ENCODE assay signal across 9 mouse cellular contexts in the genomic region with DNA sequence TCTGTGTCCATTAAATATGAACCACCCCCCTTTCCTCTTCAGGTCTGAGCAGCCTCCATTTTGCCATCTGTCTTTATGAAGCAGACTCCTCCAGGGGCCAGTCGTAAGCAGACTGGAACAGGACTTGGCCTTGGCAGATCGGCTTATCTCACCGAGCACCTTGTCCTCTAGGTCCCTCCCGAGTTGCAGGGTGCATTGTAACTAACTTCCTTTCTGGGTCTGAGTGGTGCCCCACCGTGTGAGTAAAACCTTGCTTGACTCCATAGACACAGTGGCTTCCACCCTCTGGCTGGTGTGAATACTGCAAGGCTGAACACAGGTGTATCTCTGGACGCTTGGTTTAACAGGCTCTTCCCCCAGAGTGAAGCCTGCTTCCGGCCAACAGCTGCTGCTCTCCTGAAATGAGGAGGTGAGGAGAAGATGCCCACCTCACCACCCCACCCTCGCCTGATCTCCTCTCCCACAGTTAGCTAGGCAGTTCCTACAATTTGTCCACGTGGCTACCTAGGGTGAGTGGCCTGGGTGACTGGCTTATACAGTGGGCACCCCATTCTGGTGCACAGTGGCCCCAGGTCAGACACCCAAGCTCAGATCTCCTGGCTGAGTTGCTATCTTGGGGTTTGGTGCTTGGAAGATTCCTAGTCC.
A peak's percentile ranks its signal among the peaks of the same experiment; 100 is the strongest.
DNase-seq lines count a peak whose midpoint lies in the region; ATAC-seq and TF ChIP-seq lines count a peak whose summit lies in the region.
"Had no signal": no experiment of that assay in that cellular context is flagged by ENCODE, and none has a peak within 500 bp of the region (broad histone marks: within the 10 kb centered on the region; RNA-seq: fewer than 3 reads in every experiment).

No protein-coding gene starts in this region.

- H3K36me3 ChIP-seq in forebrain, embryonic 13.5 days (ENCODE audit: poor library complexity, severe bottlenecking) = no peaks in the 10 kb centered on the region
- no peaks in the 10 kb centered on the region for H3K36me3 ChIP-seq in forebrain, postnatal 0 days (ENCODE audit: insufficient read depth)
- H3K36me3 ChIP-seq in midbrain, embryonic 12.5 days = no peaks in the 10 kb centered on the region
- H3K36me3 ChIP-seq in midbrain, embryonic 13.5 days = no peaks in the 10 kb centered on the region
- no peaks in the 10 kb centered on the region for H3K36me3 ChIP-seq in intestine, embryonic 16.5 days (ENCODE audit: control insufficient read depth, insufficient read depth, low read length)
- no peaks in the 10 kb centered on the region for H3K36me3 ChIP-seq in stomach, embryonic 15.5 days
- H3K36me3 ChIP-seq: limb, embryonic 13.5 days had no signal

- 66% methylated on average over 9 of the region's 9 CpGs for WGBS in forebrain, embryonic 13.5 days
- 64% methylated on average over 9 of the region's 9 CpGs for whole genome bisulfite sequencing in forebrain, postnatal 0 days
- 72% methylated on average over 9 of the region's 9 CpGs for WGBS in midbrain, embryonic 12.5 days
- 71% methylated on average over 9 of the region's 9 CpGs for WGBS in midbrain, embryonic 13.5 days
- 39% methylated on average over 9 of the region's 9 CpGs for WGBS in intestine, embryonic 16.5 days
- WGBS in stomach, embryonic 15.5 days = 58% methylated on average over 9 of the region's 9 CpGs

- no peak overlapping the region for H3K4me3 ChIP-seq in forebrain, embryonic 13.5 days
- no peak overlapping the region for H3K4me3 ChIP-seq in forebrain, postnatal 0 days (ENCODE audit: low read depth, low read length)
- no peak overlapping the region for H3K4me3 ChIP-seq in midbrain, embryonic 12.5 days
- H3K4me3 ChIP-seq in midbrain, embryonic 13.5 days (replicated peaks) = no peak overlapping the region
- H3K4me3 ChIP-seq in intestine, embryonic 16.5 days (ENCODE audit: low read length) = no peak overlapping the region
- H3K4me3 ChIP-seq in stomach, embryonic 15.5 days (replicated peaks) = no peak overlapping the region
- H3K4me3 ChIP-seq: limb, embryonic 13.5 days had no signal

- H3K4me1 ChIP-seq in forebrain, embryonic 13.5 days = peaks cover 78% of the 10 kb centered on the region
- H3K4me1 ChIP-seq in forebrain, postnatal 0 days (ENCODE audit: insufficient read depth) = peaks cover 12% of the 10 kb centered on the region
- peaks cover 70% of the 10 kb centered on the region for H3K4me1 ChIP-seq in midbrain, embryonic 12.5 days
- peaks cover 60% of the 10 kb centered on the region for H3K4me1 ChIP-seq in midbrain, embryonic 13.5 days (replicated peaks)
- peaks cover 34% of the 10 kb centered on the region for H3K4me1 ChIP-seq in intestine, embryonic 16.5 days (ENCODE audit: control insufficient read depth, insufficient read depth, low read length)
- peaks cover 40% of the 10 kb centered on the region for H3K4me1 ChIP-seq in stomach, embryonic 15.5 days

- H3K27me3 ChIP-seq in forebrain, embryonic 13.5 days = peaks cover 6% of the 10 kb centered on the region; the same call in 1 of the 2 replicates
- H3K27me3 ChIP-seq in forebrain, postnatal 0 days (ENCODE audit: insufficient read depth, low read length) = no peaks in the 10 kb centered on the region
- H3K27me3 ChIP-seq in midbrain, embryonic 12.5 days = peaks cover 54% of the 10 kb centered on the region
- peaks cover 34% of the 10 kb centered on the region for H3K27me3 ChIP-seq in midbrain, embryonic 13.5 days
- 0 out of 2 replicates have a peak, but pooled peaks cover 3% of the 10 kb centered on the region for H3K27me3 ChIP-seq in intestine, embryonic 16.5 days (replicated peaks; ENCODE audit: control insufficient read depth, insufficient read depth, low read length)
- peaks cover 6% of the 10 kb centered on the region; the same call in 1 of the 2 replicates for H3K27me3 ChIP-seq in stomach, embryonic 15.5 days (replicated peaks)

- no peak overlapping the region for H3K4me2 ChIP-seq in forebrain, embryonic 13.5 days
- H3K4me2 ChIP-seq in forebrain, postnatal 0 days (ENCODE audit: low read depth) = no peak overlapping the region
- no peak overlapping the region for H3K4me2 ChIP-seq in midbrain, embryonic 12.5 days (replicated peaks)
- no peak overlapping the region for H3K4me2 ChIP-seq in midbrain, embryonic 13.5 days (replicated peaks)
- peak overlapping the region; percentile 28 for H3K4me2 ChIP-seq in intestine, embryonic 16.5 days (ENCODE audit: low read depth, low read length)
- H3K4me2 ChIP-seq in stomach, embryonic 15.5 days = no peak overlapping the region

- no peak overlapping the region for H3K9ac ChIP-seq in forebrain, embryonic 13.5 days
- no peak overlapping the region for H3K9ac ChIP-seq in forebrain, postnatal 0 days
- H3K9ac ChIP-seq in midbrain, embryonic 12.5 days (replicated peaks) = no peak overlapping the region
- H3K9ac ChIP-seq in midbrain, embryonic 13.5 days (replicated peaks) = no peak overlapping the region
- H3K9ac ChIP-seq in intestine, embryonic 16.5 days (ENCODE audit: low read depth, low read length) = peak overlapping the region; percentile 34
- no peak overlapping the region for H3K9ac ChIP-seq in stomach, embryonic 15.5 days
- H3K9ac ChIP-seq: limb, embryonic 13.5 days had no signal

- DNase-seq in forebrain, postnatal 0 days = no peak
- DNase-seq in left cerebral cortex, postnatal 14 days (ENCODE audit: low spot score in 2 of 2) = no peak
- DNase-seq in B cell, adult 2 months = no peak

- TF ChIP-seq CTCF in forebrain, postnatal 0 days (IDR thresholded peaks at IDR 0.05; ENCODE audit: low read depth) = no peak; the same call in 1 of the 2 replicates

- 0 out of 2 replicates have a peak overlapping the region, but pooled peaks have one; percentile 70 for H3K27ac ChIP-seq in forebrain, embryonic 13.5 days
- H3K27ac ChIP-seq in forebrain, postnatal 0 days (ENCODE audit: low read depth, low read length) = no peak overlapping the region
- H3K27ac ChIP-seq in midbrain, embryonic 12.5 days (replicated peaks) = peak overlapping the region; percentile 60; the same call in 1 of the 2 replicates
- H3K27ac ChIP-seq in midbrain, embryonic 13.5 days = no peak overlapping the region
- peak overlapping the region; percentile 81 for H3K27ac ChIP-seq in intestine, embryonic 16.5 days (ENCODE audit: low read length)
- H3K27ac ChIP-seq in stomach, embryonic 15.5 days = peak overlapping the region; percentile 75
- H3K27ac ChIP-seq: limb, embryonic 13.5 days had no signal

- H3K9me3 ChIP-seq in forebrain, embryonic 13.5 days (replicated peaks) = no peaks in the 10 kb centered on the region
- H3K9me3 ChIP-seq in forebrain, postnatal 0 days (ENCODE audit: low read length) = no peaks in the 10 kb centered on the region
- no peaks in the 10 kb centered on the region for H3K9me3 ChIP-seq in midbrain, embryonic 12.5 days
- H3K9me3 ChIP-seq in midbrain, embryonic 13.5 days = no peaks in the 10 kb centered on the region
- no peaks in the 10 kb centered on the region for H3K9me3 ChIP-seq in intestine, embryonic 16.5 days (ENCODE audit: control insufficient read depth, low read length)
- no peaks in the 10 kb centered on the region for H3K9me3 ChIP-seq in stomach, embryonic 15.5 days
- H3K9me3 ChIP-seq: limb, embryonic 13.5 days had no signal

- ATAC-seq in forebrain, embryonic 13.5 days = no peak
- ATAC-seq in forebrain, postnatal 0 days = no peak
- ATAC-seq in midbrain, embryonic 12.5 days (ENCODE audit: low FRiP score, low read depth) = no peak
- ATAC-seq in midbrain, embryonic 13.5 days = no peak
- peak; percentile 80 for ATAC-seq in intestine, embryonic 16.5 days
- peak; percentile 67; the same call in 1 of the 2 replicates for ATAC-seq in stomach, embryonic 15.5 days (ENCODE audit: insufficient read depth, low FRiP score, low read depth)

- intact Hi-C loops in left cerebral cortex, postnatal 14 days (cut with DNase I) = no loop called here

Comparison
In these comparisons a context has a peak if more than half of its experiments do, and no peak if none do; other contexts are left out.
1. H3K27ac ChIP-seq: peak in forebrain, embryonic 13.5 days (single experiment), midbrain, embryonic 12.5 days (single experiment), intestine, embryonic 16.5 days (single experiment) and stomach, embryonic 15.5 days (single experiment); none in forebrain, postnatal 0 days (single experiment) and midbrain, embryonic 13.5 days (single experiment).
2. ATAC-seq: peak in intestine, embryonic 16.5 days (single experiment) and stomach, embryonic 15.5 days (single experiment); none in forebrain, embryonic 13.5 days (single experiment), forebrain, postnatal 0 days (single experiment), midbrain, embryonic 12.5 days (single experiment) and midbrain, embryonic 13.5 days (single experiment).